Mouse (Mus musculus) adipose tissue, adult 10 weeks (tissue): Measurements from ENCODE around the gene Ube2i. TPM values are rescaled to one million over a fixed set of nuclear protein-coding genes. Genes with fewer than 3 reads are reported as not detected.

Source experiments
- polyA plus RNA-seq: library from polyadenylated mRNA; stranded (reverse); fragments of 350-450 nt; fragmentation: Illumina TruSeq; extraction: RNeasy Lipid Tissue Mini Kit (QIAGEN cat#74804); gene quantifications from one replicate; pipeline ENCODE4 v1.2.3, GENCODE M21; 2014; ENCODE audit warnings: low read depth, low replicate concordance

Gene Ube2i
- 213 TPM for polyA plus RNA-seq

GRCm38 (mm10) chr17:25274571-25275346 is at the start of gene Ube2i:
Gene Ube2i, minus strand, starts transcription at chr17:25274622.

GRCm38 (mm10) chr17:25318354-25318753 is 43.9 kb upstream of the Ube2i start, which contains the start of gene Prss29:
Gene Prss29, plus strand, starts transcription at chr17:25318654.

GRCm38 (mm10) chr17:25308346-25308745 is 33.9 kb upstream of the Ube2i start, which contains the start of gene Prss28:
Gene Prss28, plus strand, starts transcription at chr17:25308646.

GRCm38 (mm10) chr17:25298094-25298493 is 23.7 kb upstream of the Ube2i start, which contains the start of gene Prss34:
Gene Prss34, plus strand, starts transcription at chr17:25298394.

GRCm38 (mm10) chr17:25256140-25256754 is 18.2 kb downstream of the Ube2i start, which contains the start of gene Baiap3:
Gene Baiap3, minus strand, starts transcription at chr17:25256364.

GRCm38 (mm10) chr17:25239695-25240636 is 34.5 kb downstream of the Ube2i start, which contains the start of the genes Gnptg and Tsr3:
Gene Gnptg, minus strand, starts transcription at chr17:25240124.
Gene Tsr3, plus strand, starts transcription at chr17:25240170.

Other genes starting within 250 kb of the Ube2i start
- gene Tmem204, start 191.0 kb downstream of the Ube2i start, polyA plus RNA-seq = 21.5 TPM
- 26.1 TPM for gene Telo2, start 158.7 kb downstream of the Ube2i start, polyA plus RNA-seq
- not detected for gene Ptx4, start 153.9 kb downstream of the Ube2i start, polyA plus RNA-seq
- 66.5 TPM for gene Clcn7, start 141.2 kb downstream of the Ube2i start, polyA plus RNA-seq
- 0.20 TPM for gene Ccdc154, start 112.2 kb downstream of the Ube2i start, polyA plus RNA-seq
- gene Gm38655, start 99.2 kb downstream of the Ube2i start, polyA plus RNA-seq = 1.1 TPM
- 12.7 TPM for gene BC003965, start 90.1 kb downstream of the Ube2i start, polyA plus RNA-seq
- 13.4 TPM for gene Unkl, start 86.2 kb downstream of the Ube2i start, polyA plus RNA-seq
- gene Gnptg, start 34.5 kb downstream of the Ube2i start, polyA plus RNA-seq = 42.7 TPM
- gene Tsr3, start 34.5 kb downstream of the Ube2i start, polyA plus RNA-seq = 19.2 TPM
- 3.1 TPM for gene Baiap3, start 18.3 kb downstream of the Ube2i start, polyA plus RNA-seq
- gene Prss34, start 23.8 kb upstream of the Ube2i start, polyA plus RNA-seq = 0.43 TPM
- not detected for gene Prss28, start 34.0 kb upstream of the Ube2i start, polyA plus RNA-seq
- not detected for gene Prss29, start 44.0 kb upstream of the Ube2i start, polyA plus RNA-seq
- gene Tpsab1, start 70.9 kb upstream of the Ube2i start, polyA plus RNA-seq = 0.97 TPM
- gene Tpsb2, start 91.7 kb upstream of the Ube2i start, polyA plus RNA-seq = 9.6 TPM
- not detected for gene Tpsg1, start 94.7 kb upstream of the Ube2i start, polyA plus RNA-seq
- 15.1 TPM for gene Cacna1h, start 159.2 kb upstream of the Ube2i start, polyA plus RNA-seq
- gene Tekt4, start 180.0 kb upstream of the Ube2i start, polyA plus RNA-seq = 5.9 TPM
- not detected for gene Sstr5, start 222.7 kb upstream of the Ube2i start, polyA plus RNA-seq